ENCODE assay signal across 8 mouse cellular contexts in genomic region chr16:30549966-30550747, GRCm38 (mm10). TPM values are rescaled to one million over a fixed set of nuclear protein-coding genes. Genes with fewer than 3 reads are reported as not detected.
A peak's percentile ranks its signal among the peaks of the same experiment; 100 is the strongest.
DNase-seq lines count a peak whose midpoint lies in the region; ATAC-seq and TF ChIP-seq lines count a peak whose summit lies in the region.

No protein-coding gene starts in this region.

- DNase-seq in ZHBTc4 (ENCODE audit: low read depth, low spot score) = peak; percentile 85
- DNase-seq in cerebellum, postnatal 4 days (ENCODE audit: low spot score in 2 of 2) = peak; percentile 74 to 86
- peak; percentile 85 for DNase-seq in gastrocnemius, adult 2 months
- DNase-seq in left cerebral cortex, adult 11 months (ENCODE audit: low spot score) = peak; percentile 53
- peak; percentile 83 for DNase-seq in lung, postnatal 36 days
- DNase-seq in retina, postnatal 1 day = peak; percentile 87
- DNase-seq in thymus, postnatal 4 days = peak; percentile 89

- peak; percentile 90 for ATAC-seq in hindbrain, embryonic 16.5 days

- whole genome bisulfite sequencing in hindbrain, embryonic 16.5 days = under 1% methylated on average over 48 of the region's 63 CpGs

- H3K27ac ChIP-seq in gastrocnemius, adult 2 months = peak overlapping the region; percentile 87
- peak overlapping the region; percentile 90 for H3K27ac ChIP-seq in hindbrain, embryonic 16.5 days (ENCODE audit: low read depth, low read length)

- no peak; the same call in none of the 2 replicates for TF ChIP-seq CTCF in gastrocnemius, adult 2 months (IDR thresholded peaks at IDR 0.05)

- H3K4me1 ChIP-seq in hindbrain, embryonic 16.5 days (ENCODE audit: control insufficient read depth, insufficient read depth, low read depth, low read length) = peaks cover 18% of the 10 kb centered on the region

- peak overlapping the region; percentile 80 for H3K4me2 ChIP-seq in hindbrain, embryonic 16.5 days (ENCODE audit: low read length)

- peaks cover 4% of the 10 kb centered on the region for H3K9me3 ChIP-seq in hindbrain, embryonic 16.5 days (ENCODE audit: control insufficient read depth, low read length)

- H3K36me3 ChIP-seq in hindbrain, embryonic 16.5 days (ENCODE audit: control insufficient read depth, insufficient read depth, low read length) = peaks cover 3% of the 10 kb centered on the region; the same call in 1 of the 2 replicates

- no peaks in the 10 kb centered on the region for H3K27me3 ChIP-seq in hindbrain, embryonic 16.5 days (replicated peaks; ENCODE audit: control insufficient read depth, insufficient read depth, low read length)

- intact Hi-C loops in gastrocnemius, adult 2 months (cut with DNase I) = no loop called here

- peak overlapping the region; percentile 84 for H3K9ac ChIP-seq in hindbrain, embryonic 16.5 days (ENCODE audit: low read depth, low read length)

- peak overlapping the region; percentile 75 for H3K4me3 ChIP-seq in gastrocnemius, adult 2 months
- peak overlapping the region; percentile 79 for H3K4me3 ChIP-seq in hindbrain, embryonic 16.5 days (ENCODE audit: low read length)

RNA-seq across cellular contexts. Expression of gene Tmem44, which starts 0.5 kb away (rescaled TPM):
- 1 to 10 TPM; 1.7 to 2.1 TPM for total RNA-seq in gastrocnemius, adult 2 months (2021)
- 67.5 and 72.3 TPM in 2 replicates for polyA plus RNA-seq in hindbrain, embryonic 16.5 days (2015; fragmentation: Nextera tagmentation; extraction: Ambion mirVana)

RNA-seq across cellular contexts. Expression of gene Lsg1, which starts 37.2 kb away (rescaled TPM):
- 10 to 100 TPM; 19.5 to 20.2 TPM for total RNA-seq in gastrocnemius, adult 2 months (2021)
- polyA plus RNA-seq in hindbrain, embryonic 16.5 days (2015; fragmentation: Nextera tagmentation; extraction: Ambion mirVana) = 43.0 and 44.9 TPM in 2 replicates

RNA-seq across cellular contexts. Expression of gene Fam43a, which starts 49.4 kb away (rescaled TPM):
- total RNA-seq in gastrocnemius, adult 2 months (2021) = 1 to 10 TPM; 4.7 to 6.9 TPM
- polyA plus RNA-seq in hindbrain, embryonic 16.5 days (2015; fragmentation: Nextera tagmentation; extraction: Ambion mirVana) = 18.3 and 22.0 TPM in 2 replicates

Comparison
In these comparisons a context has a peak if more than half of its experiments do, and no peak if none do; other contexts are left out.
1. Peak in every context shown above with its lines: DNase-seq, ATAC-seq, H3K4me3 ChIP-seq and H3K27ac ChIP-seq.